Mouse (Mus musculus): ENCODE results near the gene Ermp1. TPM values are rescaled to one million over a fixed set of nuclear protein-coding genes. Genes with fewer than 3 reads are reported as not detected.
"Not testable (repeated sequence)": the region's sequence is repeated elsewhere in the genome, so short reads cannot be mapped to it uniquely, and the experiment has no call there.

The Ermp1 gene
- polyA plus RNA-seq, 1 experiment from 2014 or later, result 6.3 TPM

DNA sequence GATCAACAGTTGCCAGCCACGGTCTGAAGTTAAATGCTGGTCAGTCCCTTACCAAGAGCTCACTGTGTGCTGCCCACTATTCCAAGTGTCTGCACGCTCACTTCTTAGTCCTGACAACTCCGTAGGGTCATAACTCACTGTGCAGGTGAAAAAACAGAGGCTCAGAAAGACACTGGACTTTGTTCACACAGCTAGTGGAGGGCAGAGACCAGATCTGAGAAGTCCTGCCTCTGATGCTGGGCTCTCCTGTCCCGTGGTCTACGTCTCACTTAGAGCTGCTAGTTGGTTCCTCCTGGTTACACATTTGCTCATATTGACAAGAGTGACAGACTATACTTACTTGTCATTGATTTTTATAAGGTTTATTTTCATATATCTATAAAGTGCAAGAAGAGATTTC is 49.2 kb downstream of the Ermp1 start:
- no peak overlapping the region for H3K4me3 ChIP-seq
- no peak overlapping the region for H3K27ac ChIP-seq
- no peak for ATAC-seq (replicated peaks; ENCODE audit: insufficient number of reproducible peaks, insufficient read depth, low FRiP score, low read depth)
- WGBS, result 92% methylated on average over 5 of the region's 5 CpGs
- no peaks in the 10 kb centered on the region for H3K4me1 ChIP-seq (replicated peaks)
- peaks cover 56% of the 10 kb centered on the region for H3K36me3 ChIP-seq
- no peak overlapping the region for H3K4me2 ChIP-seq
- H3K27me3 ChIP-seq, result 0 out of 2 replicates have a peak, but pooled peaks cover 2% of the 10 kb centered on the region
- H3K9me3 ChIP-seq (replicated peaks), result no peaks in the 10 kb centered on the region
- no peak overlapping the region for H3K9ac ChIP-seq

DNA sequence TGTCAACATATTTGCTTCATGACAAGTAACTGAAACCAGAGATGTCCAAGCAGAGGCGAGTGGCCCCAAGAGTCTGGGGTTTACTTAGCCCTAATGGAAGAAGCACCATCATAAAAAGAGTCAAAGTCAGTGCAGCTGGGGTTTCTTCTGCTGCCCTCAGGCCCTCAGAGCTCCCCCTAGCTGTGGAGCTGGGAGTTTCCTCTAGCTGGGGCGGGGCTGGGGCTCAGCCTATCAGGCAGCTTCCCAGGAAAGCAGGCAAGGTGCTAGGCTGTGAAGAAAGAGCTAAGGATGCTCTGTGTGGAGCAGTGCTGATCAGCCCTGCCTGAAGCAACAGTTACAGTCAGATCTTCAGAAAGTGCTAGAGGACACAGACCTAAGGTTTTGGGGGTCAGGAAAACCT is 51.2 kb downstream of the Ermp1 start:
- no peak overlapping the region for H3K4me3 ChIP-seq

DNA sequence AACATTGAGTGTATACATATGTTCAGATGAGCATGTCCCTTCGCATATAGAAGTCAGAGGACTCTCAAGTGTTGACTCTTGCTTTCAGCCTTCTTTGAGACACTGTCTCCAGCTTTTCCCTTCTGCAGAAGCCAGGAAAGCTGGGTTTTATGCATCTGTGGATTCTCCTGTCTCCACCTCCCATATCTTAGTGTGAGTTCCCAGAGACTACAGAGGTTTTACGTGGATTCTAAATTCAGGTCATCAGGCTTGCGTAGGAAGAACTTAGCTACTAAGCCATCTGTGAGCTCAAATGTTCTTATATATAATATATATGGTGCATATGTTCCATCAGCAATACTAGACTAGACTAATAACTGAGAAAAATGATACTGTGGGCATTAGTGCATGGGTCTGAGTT is 51.9 kb downstream of the Ermp1 start:
- H3K4me2 ChIP-seq, result no peak overlapping the region
- H3K4me3 ChIP-seq, result no peak overlapping the region
- no peaks in the 10 kb centered on the region for H3K27me3 ChIP-seq
- H3K9me3 ChIP-seq (replicated peaks), result no peaks in the 10 kb centered on the region
- H3K4me1 ChIP-seq (replicated peaks), result no peaks in the 10 kb centered on the region
- 92% methylated on average over 3 of the region's 3 CpGs for WGBS
- peaks cover 43% of the 10 kb centered on the region for H3K36me3 ChIP-seq
- no peak for ATAC-seq (replicated peaks; ENCODE audit: insufficient number of reproducible peaks, insufficient read depth, low FRiP score, low read depth)
- H3K27ac ChIP-seq, result no peak overlapping the region
- H3K9ac ChIP-seq, result no peak overlapping the region

More for the DNA sequence above, 51.2 kb downstream of the Ermp1 start:
- H3K9me3 ChIP-seq (replicated peaks), result no peaks in the 10 kb centered on the region
- H3K4me2 ChIP-seq, result no peak overlapping the region
- no peak overlapping the region for H3K9ac ChIP-seq
- H3K27ac ChIP-seq, result no peak overlapping the region
- no peaks in the 10 kb centered on the region for H3K4me1 ChIP-seq (replicated peaks)
- 96% methylated on average over 2 of the region's 2 CpGs for WGBS
- no peaks in the 10 kb centered on the region for H3K27me3 ChIP-seq
- peaks cover 40% of the 10 kb centered on the region for H3K36me3 ChIP-seq
- no peak for ATAC-seq (replicated peaks; ENCODE audit: insufficient number of reproducible peaks, insufficient read depth, low FRiP score, low read depth)

DNA sequence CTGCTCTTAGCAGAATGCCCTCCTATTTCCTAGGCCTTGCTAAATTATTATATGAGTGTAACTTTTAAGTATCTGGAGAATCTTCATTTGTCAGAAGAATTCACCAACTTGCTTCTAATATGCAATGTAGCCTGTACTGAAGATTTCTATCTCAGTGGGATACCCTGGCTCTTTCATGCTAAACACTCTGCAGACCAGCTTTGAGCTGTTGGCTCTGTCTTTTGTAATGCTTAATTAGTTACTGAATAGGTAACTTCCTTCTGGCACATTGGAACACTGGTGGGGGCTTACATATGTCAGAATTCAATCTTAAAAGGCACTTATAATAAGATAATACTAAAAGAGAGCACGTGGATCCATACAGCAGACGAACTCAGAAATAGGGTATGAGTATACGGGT is 54.4 kb downstream of the Ermp1 start:
- H3K27me3 ChIP-seq; H3K9ac ChIP-seq; H3K27ac ChIP-seq; H3K4me1 ChIP-seq (replicated peaks); H3K4me3 ChIP-seq; H3K4me2 ChIP-seq; ATAC-seq (replicated peaks; ENCODE audit: insufficient number of reproducible peaks, insufficient read depth, low FRiP score, low read depth); H3K9me3 ChIP-seq (replicated peaks): not testable (repeated sequence)
- H3K36me3 ChIP-seq, result peaks cover 39% of the 10 kb centered on the region
- WGBS, result 85% methylated on average over 3 of the region's 3 CpGs

DNA sequence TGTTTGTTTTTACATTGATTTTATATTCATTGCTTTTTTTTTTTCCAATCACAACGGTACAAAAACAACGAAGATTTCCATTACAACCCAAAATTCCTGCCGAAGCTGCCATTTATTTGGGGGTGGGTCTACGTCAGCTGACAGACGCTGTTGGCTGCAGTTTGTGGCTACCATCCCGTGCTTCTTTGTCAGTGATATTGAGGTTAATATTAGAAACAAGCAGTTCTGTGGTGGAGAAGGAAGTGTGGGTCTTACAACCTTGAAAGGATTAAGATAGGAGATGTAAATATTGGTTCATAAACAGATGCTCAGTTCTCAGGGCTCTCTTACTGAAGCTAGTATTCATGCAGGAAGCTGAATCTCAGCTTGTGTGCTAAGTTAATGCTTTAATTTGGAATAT is 64.5 kb downstream of the Ermp1 start:
- ATAC-seq (replicated peaks; ENCODE audit: insufficient number of reproducible peaks, insufficient read depth, low FRiP score, low read depth), result no peak
- H3K27me3 ChIP-seq, result no peaks in the 10 kb centered on the region
- no peak overlapping the region for H3K9ac ChIP-seq
- H3K4me3 ChIP-seq, result no peak overlapping the region
- H3K4me2 ChIP-seq, result no peak overlapping the region
- WGBS, result 82% methylated on average over 6 of the region's 6 CpGs
- peaks cover 34% of the 10 kb centered on the region for H3K36me3 ChIP-seq
- H3K27ac ChIP-seq, result no peak overlapping the region
- H3K4me1 ChIP-seq (replicated peaks), result no peaks in the 10 kb centered on the region
- H3K9me3 ChIP-seq (replicated peaks), result no peaks in the 10 kb centered on the region

DNA sequence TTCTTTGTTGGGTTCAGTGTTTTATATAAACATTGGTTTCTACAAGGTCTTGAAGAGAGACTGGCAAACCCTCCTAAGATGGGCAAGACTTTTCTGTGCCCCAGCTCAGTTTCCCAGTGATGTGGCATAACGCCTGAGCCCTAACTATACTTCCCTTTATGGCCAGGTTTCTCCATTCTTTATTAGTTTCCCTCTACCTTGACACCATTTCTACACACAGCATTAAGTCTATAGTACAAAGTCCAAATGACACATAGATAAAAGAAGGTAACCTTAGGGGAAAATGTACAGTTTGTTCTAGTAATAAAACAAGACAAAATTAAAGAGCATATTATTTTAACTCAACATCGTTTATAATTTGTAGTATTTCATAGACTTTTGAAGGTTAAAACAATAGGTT is 65.8 kb downstream of the Ermp1 start:
- Histone ChIP-seq H3K27ac (no peak overlapping the region), H3K27me3 (no peaks in the 10 kb centered on the region), H3K9ac (no peak overlapping the region), H3K4me2 (no peak overlapping the region), H3K4me1 (replicated peaks) (no peaks in the 10 kb centered on the region), H3K4me3 (no peak overlapping the region), H3K9me3 (replicated peaks) (no peaks in the 10 kb centered on the region), H3K36me3 (peaks cover 25% of the 10 kb centered on the region)
- 88% methylated on average over 2 of the region's 2 CpGs for WGBS
- no peak for ATAC-seq (replicated peaks; ENCODE audit: insufficient number of reproducible peaks, insufficient read depth, low FRiP score, low read depth)

DNA sequence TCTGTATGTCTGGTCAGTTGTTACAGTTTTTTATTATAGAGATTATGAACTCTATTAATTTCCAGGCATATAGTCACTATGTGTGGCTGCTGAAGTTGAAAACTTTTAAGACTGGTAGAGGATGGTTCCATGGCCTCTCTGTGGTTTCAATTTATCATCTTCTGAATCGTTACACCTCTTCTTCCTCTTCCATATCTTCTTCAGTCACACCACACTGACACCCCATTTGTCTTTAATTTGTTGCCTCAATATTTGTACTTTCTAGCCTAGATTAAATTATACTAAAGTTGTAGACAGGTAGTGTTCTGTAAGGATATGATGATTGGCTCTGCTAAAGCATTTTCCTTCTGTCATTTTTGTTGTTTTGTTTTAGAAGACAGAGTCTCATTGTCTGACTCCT is 81.7 kb downstream of the Ermp1 start:
- 0 out of 2 replicates have a peak, but pooled peaks cover 3% of the 10 kb centered on the region for H3K4me1 ChIP-seq (replicated peaks)
- H3K27ac ChIP-seq, result no peak overlapping the region
- no peaks in the 10 kb centered on the region for H3K9me3 ChIP-seq (replicated peaks)
- H3K36me3 ChIP-seq, result peaks cover 13% of the 10 kb centered on the region
- no peak overlapping the region for H3K9ac ChIP-seq
- H3K4me3 ChIP-seq, result no peak overlapping the region
- WGBS, result 80% methylated on average over 1 of the region's 1 CpGs
- ATAC-seq (replicated peaks; ENCODE audit: insufficient number of reproducible peaks, insufficient read depth, low FRiP score, low read depth), result no peak
- no peaks in the 10 kb centered on the region for H3K27me3 ChIP-seq
- no peak overlapping the region for H3K4me2 ChIP-seq

DNA sequence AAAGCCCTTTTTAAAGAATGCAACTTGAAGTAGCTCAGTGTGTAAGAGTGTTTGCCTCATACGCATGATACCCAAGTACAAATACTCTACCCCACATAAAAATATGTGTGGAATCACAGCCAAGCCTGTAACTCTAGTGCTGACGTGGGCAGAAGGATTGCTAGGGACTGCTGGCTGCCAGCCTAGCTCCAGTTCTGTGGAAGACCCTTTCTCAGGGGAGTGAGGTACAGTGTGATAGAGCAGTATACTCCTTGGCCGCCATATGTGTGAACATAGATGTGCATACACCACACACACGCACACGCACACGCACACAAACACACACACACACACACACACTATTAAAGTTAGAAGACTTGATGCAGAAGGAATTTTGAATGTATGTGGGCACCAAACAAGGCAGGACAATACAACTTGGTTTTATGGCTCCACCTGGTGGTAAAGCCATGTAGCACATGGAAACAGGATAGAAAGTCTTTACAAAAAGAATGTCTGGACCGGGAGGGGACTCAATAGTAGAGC is 84.9 kb downstream of the Ermp1 start:
- no peak for ATAC-seq (replicated peaks; ENCODE audit: insufficient number of reproducible peaks, insufficient read depth, low FRiP score, low read depth)
- no peaks in the 10 kb centered on the region for H3K36me3 ChIP-seq
- no peaks in the 10 kb centered on the region for H3K27me3 ChIP-seq
- 0 out of 2 replicates have a peak, but pooled peaks cover 3% of the 10 kb centered on the region for H3K4me1 ChIP-seq (replicated peaks)
- 53% methylated on average over 7 of the region's 7 CpGs for WGBS
- H3K9me3 ChIP-seq (replicated peaks), result no peaks in the 10 kb centered on the region
- H3K27ac ChIP-seq, result peak overlapping the region; percentile 44
- no peak overlapping the region for H3K9ac ChIP-seq
- H3K4me3 ChIP-seq, result no peak overlapping the region
- H3K4me2 ChIP-seq, result no peak overlapping the region

DNA sequence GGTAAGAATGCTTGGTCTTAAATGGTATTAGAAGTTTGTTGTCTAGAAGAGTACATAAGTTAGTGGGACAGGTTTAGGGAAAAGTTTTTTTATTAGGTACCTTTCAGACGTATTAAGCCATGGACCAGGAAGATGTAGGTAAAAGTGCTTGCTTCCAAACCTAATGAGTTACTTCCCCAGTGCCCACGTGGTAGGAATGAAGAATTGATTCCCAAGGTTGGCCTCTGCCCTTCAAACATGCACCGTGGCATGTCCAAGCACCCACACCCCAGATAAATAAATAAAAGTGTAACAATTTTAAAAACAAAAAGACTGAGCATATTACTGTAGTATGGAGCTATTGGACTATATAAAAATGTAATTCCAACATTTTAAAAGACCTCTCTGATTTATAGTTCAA is 85.6 kb downstream of the Ermp1 start:
- no peaks in the 10 kb centered on the region for H3K36me3 ChIP-seq
- H3K4me3 ChIP-seq, result no peak overlapping the region
- no peak overlapping the region for H3K27ac ChIP-seq
- no peaks in the 10 kb centered on the region for H3K27me3 ChIP-seq
- H3K4me1 ChIP-seq (replicated peaks), result 0 out of 2 replicates have a peak, but pooled peaks cover 3% of the 10 kb centered on the region
- 72% methylated on average over 3 of the region's 3 CpGs for WGBS
- no peaks in the 10 kb centered on the region for H3K9me3 ChIP-seq (replicated peaks)
- no peak for ATAC-seq (replicated peaks; ENCODE audit: insufficient number of reproducible peaks, insufficient read depth, low FRiP score, low read depth)
- no peak overlapping the region for H3K4me2 ChIP-seq
- H3K9ac ChIP-seq, result no peak overlapping the region

DNA sequence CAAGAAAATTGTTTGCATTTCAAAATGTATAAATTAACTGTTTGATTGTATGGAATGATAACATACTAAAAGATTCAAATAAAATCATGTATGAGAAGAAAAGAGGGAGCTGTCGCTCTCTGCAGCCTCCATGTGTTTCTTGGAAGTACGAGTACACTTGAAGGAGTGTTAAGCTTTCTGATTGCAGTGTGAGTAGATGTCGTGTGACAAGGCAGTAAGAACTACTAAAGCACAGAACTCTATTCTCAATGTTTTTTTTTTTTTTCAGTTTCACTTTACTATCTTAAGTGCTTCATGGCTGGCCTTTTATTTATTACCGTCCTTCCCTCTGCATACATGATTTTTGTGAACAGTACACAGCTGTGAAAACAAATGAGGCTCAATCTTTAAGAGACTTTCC is 86.0 kb downstream of the Ermp1 start:
- Histone ChIP-seq H3K27ac (no peak overlapping the region), H3K4me2 (no peak overlapping the region), H3K36me3 (no peaks in the 10 kb centered on the region), H3K9ac (no peak overlapping the region), H3K4me3 (no peak overlapping the region), H3K27me3 (no peaks in the 10 kb centered on the region), H3K9me3 (replicated peaks) (no peaks in the 10 kb centered on the region), H3K4me1 (replicated peaks) (0 out of 2 replicates have a peak, but pooled peaks cover 3% of the 10 kb centered on the region)
- ATAC-seq (replicated peaks; ENCODE audit: insufficient number of reproducible peaks, insufficient read depth, low FRiP score, low read depth), result no peak
- 68% methylated on average over 4 of the region's 4 CpGs for WGBS
